Comparison of ENCODE assay signal across 8 mouse cellular contexts in genomic region chr11:11836713-11837370, GRCm38 (mm10). TPM values are rescaled to one million over a fixed set of nuclear protein-coding genes. Genes with fewer than 3 reads are reported as not detected.
A peak's percentile ranks its signal among the peaks of the same experiment; 100 is the strongest.
DNase-seq lines count a peak whose midpoint lies in the region; ATAC-seq and TF ChIP-seq lines count a peak whose summit lies in the region.

No protein-coding gene starts in this region.

- H3K4me1 ChIP-seq in thymus, adult 2 months (replicated peaks; ENCODE audit: control insufficient read depth, insufficient read depth, low read length) = peaks cover 8% of the 10 kb centered on the region
- peaks cover 80% of the 10 kb centered on the region for H3K4me1 ChIP-seq in heart, embryonic 10.5 days
- H3K4me1 ChIP-seq in midbrain, embryonic 14.5 days (ENCODE audit: control insufficient read depth, insufficient read depth, low read length) = 0 out of 2 replicates have a peak, but pooled peaks cover 7% of the 10 kb centered on the region

- DNase-seq in thymus, adult 2 months = no peak
- no peak for DNase-seq in thymus, postnatal 10 days (ENCODE audit: low spot score in 2 of 2)
- DNase-seq in heart, embryonic 10.5 days (ENCODE audit: low spot score) = peak; percentile 92
- DNase-seq in kidney, postnatal 4 days = peak; percentile 58 to 72
- DNase-seq in midbrain, embryonic 14.5 days = peak; percentile 25
- no peak for DNase-seq in gastrocnemius, postnatal 14 days
- DNase-seq in ovary, postnatal 14 days (ENCODE audit: low spot score) = no peak
- no peak for DNase-seq in urinary bladder, adult 18-20 months (ENCODE audit: low spot score in 2 of 2)

- no peaks in the 10 kb centered on the region for H3K36me3 ChIP-seq in thymus, adult 2 months (ENCODE audit: control insufficient read depth, insufficient read depth, low read length)
- no peaks in the 10 kb centered on the region for H3K36me3 ChIP-seq in heart, embryonic 10.5 days
- no peaks in the 10 kb centered on the region for H3K36me3 ChIP-seq in midbrain, embryonic 14.5 days (ENCODE audit: control insufficient read depth, insufficient read depth, low read length)

- H3K27ac ChIP-seq in thymus, adult 2 months (ENCODE audit: control insufficient read depth, insufficient read depth, low read length) = no peak overlapping the region
- peak overlapping the region; percentile 98 for H3K27ac ChIP-seq in heart, embryonic 10.5 days
- H3K27ac ChIP-seq in midbrain, embryonic 14.5 days (replicated peaks; ENCODE audit: low read depth, low read length) = no peak overlapping the region

- no peak overlapping the region for H3K9ac ChIP-seq in midbrain, embryonic 14.5 days (replicated peaks; ENCODE audit: low read length)

- no peaks in the 10 kb centered on the region for H3K9me3 ChIP-seq in heart, embryonic 10.5 days
- no peaks in the 10 kb centered on the region for H3K9me3 ChIP-seq in midbrain, embryonic 14.5 days (ENCODE audit: control insufficient read depth, low read length)

- 0 out of 2 replicates have a peak overlapping the region, but pooled peaks have one; percentile 13 for H3K4me2 ChIP-seq in midbrain, embryonic 14.5 days (ENCODE audit: low read length)

- TF ChIP-seq POLR2A in thymus, adult 2 months (IDR thresholded peaks at IDR 0.05; ENCODE audit: control insufficient read depth, extremely low read depth, insufficient read depth, low read length, poor library complexity) = no peak

- TF ChIP-seq CTCF in thymus, adult 2 months (IDR thresholded peaks at IDR 0.05; ENCODE audit: borderline replicate concordance, control insufficient read depth, extremely low read depth, insufficient read depth, low read length, poor library complexity) = no peak

- no peak for ATAC-seq in midbrain, embryonic 14.5 days (ENCODE audit: low FRiP score, low TSS enrichment)

- intact Hi-C loops in gastrocnemius, postnatal 14 days (cut with DNase I; ENCODE audit: low total_unique reads) = no loop called here

- 12% methylated on average over 18 of the region's 18 CpGs for WGBS in thymus, adult 2 months
- 5% methylated on average over 18 of the region's 18 CpGs for WGBS in heart, embryonic 10.5 days
- 58% methylated on average over 18 of the region's 18 CpGs for WGBS in midbrain, embryonic 14.5 days

- H3K27me3 ChIP-seq in thymus, adult 2 months (ENCODE audit: control insufficient read depth, insufficient read depth, low read length) = no peaks in the 10 kb centered on the region
- no peaks in the 10 kb centered on the region for H3K27me3 ChIP-seq in heart, embryonic 10.5 days (ENCODE audit: insufficient read depth, poor library complexity, severe bottlenecking)
- H3K27me3 ChIP-seq in midbrain, embryonic 14.5 days (ENCODE audit: control insufficient read depth, insufficient read depth, low read length) = no peaks in the 10 kb centered on the region

- peak overlapping the region; percentile 33 for H3K4me3 ChIP-seq in thymus, adult 2 months (ENCODE audit: control insufficient read depth, insufficient read depth, low read length)
- H3K4me3 ChIP-seq in heart, embryonic 10.5 days = peak overlapping the region; percentile 24; the same call in 1 of the 2 replicates
- no peak overlapping the region for H3K4me3 ChIP-seq in midbrain, embryonic 14.5 days (replicated peaks; ENCODE audit: low read depth, low read length)

RNA-seq across cellular contexts. Expression of gene Fignl1, which starts 28.1 kb away (rescaled TPM):
- 18.9 and 29.3 TPM in 2 replicates for polyA plus RNA-seq in thymus, adult 2 months (2012; rRNA removed)
- 94.9 and 96.4 TPM in 2 replicates for polyA plus RNA-seq in heart, embryonic 10.5 days (2016; fragmentation: Nextera tagmentation; extraction: Ambion mirVana)
- 7.1 and 16.3 TPM in 2 replicates for polyA plus RNA-seq in midbrain, embryonic 14.5 days (2014; fragmentation: Nextera tagmentation; extraction: Ambion mirVana)
- total RNA-seq in gastrocnemius, postnatal 14 days (2021) = 1 to 10 TPM; 1.5 to 2.9 TPM

Comparison
In these comparisons a context has a peak if more than half of its experiments do, and no peak if none do; other contexts are left out.
1. DNase-seq: peak in heart, embryonic 10.5 days (single experiment), kidney, postnatal 4 days (2 of 2) and midbrain, embryonic 14.5 days (single experiment); none in thymus, adult 2 months (single experiment), thymus, postnatal 10 days (0 of 2), gastrocnemius, postnatal 14 days (single experiment), ovary, postnatal 14 days (single experiment) and urinary bladder, adult 18-20 months (0 of 2).